Mouse (Mus musculus) 3T3-L1 (cell line): ENCODE results near the gene Abi3bp.

ENCODE experiments used
- DNase-seq: peaks from one replicate; pipeline ENCODE4 v3.0.0-alpha.2; 2015; ENCODE audit warnings: low read depth, low spot score

The Abi3bp gene

GRCm38 (mm10) chr16:56477677-56478574 lies at the start of gene Abi3bp:
Abi3bp (plus strand) TSS chr16:56477878.
- DNase-seq = peak; percentile 74

GRCm38 (mm10) chr16:56435293-56436185 lies 42.1 kb upstream of the Abi3bp start:
- no peak for DNase-seq

- DNase-seq = no peak
Observed at GRCm38 (mm10) chr16:56440243-56440642, 37.4 kb upstream of the Abi3bp start.

GRCm38 (mm10) chr16:56441113-56441512 lies 36.6 kb upstream of the Abi3bp start:
- no peak for DNase-seq

GRCm38 (mm10) chr16:56441658-56442344 lies 35.9 kb upstream of the Abi3bp start:
- DNase-seq = no peak

GRCm38 (mm10) chr16:56451482-56451881 lies 26.2 kb upstream of the Abi3bp start:
- no peak for DNase-seq

GRCm38 (mm10) chr16:56451923-56452322 lies 25.8 kb upstream of the Abi3bp start:
- DNase-seq = no peak

- DNase-seq = no peak
Observed at GRCm38 (mm10) chr16:56458052-56458754, 19.5 kb upstream of the Abi3bp start.

GRCm38 (mm10) chr16:56473160-56473559 lies 4.5 kb upstream of the Abi3bp start:
- peak; percentile 51 for DNase-seq

GRCm38 (mm10) chr16:56475676-56476075 lies 2.0 kb upstream of the Abi3bp start:
- DNase-seq = no peak

GRCm38 (mm10) chr16:56478575-56479191 lies 1.0 kb downstream of the Abi3bp start:
- DNase-seq = peak; percentile 47

GRCm38 (mm10) chr16:56483466-56483865 lies 5.8 kb downstream of the Abi3bp start:
- DNase-seq = no peak

GRCm38 (mm10) chr16:56486461-56486860 lies 8.8 kb downstream of the Abi3bp start:
- no peak for DNase-seq

- DNase-seq = peak; percentile 54
Observed at GRCm38 (mm10) chr16:56490861-56491260, 13.2 kb downstream of the Abi3bp start.

- no peak for DNase-seq
Observed at GRCm38 (mm10) chr16:56495266-56495665, 17.6 kb downstream of the Abi3bp start.

GRCm38 (mm10) chr16:56496743-56497142 lies 19.1 kb downstream of the Abi3bp start:
- no peak for DNase-seq

- no peak for DNase-seq
Observed at GRCm38 (mm10) chr16:56498680-56499079, 21.0 kb downstream of the Abi3bp start.

GRCm38 (mm10) chr16:56500441-56500840 lies 22.8 kb downstream of the Abi3bp start:
- no peak for DNase-seq

- peak; percentile 15 for DNase-seq
Observed at GRCm38 (mm10) chr16:56501101-56501500, 23.4 kb downstream of the Abi3bp start.

GRCm38 (mm10) chr16:56501513-56501912 lies 23.8 kb downstream of the Abi3bp start:
- peak; percentile 72 for DNase-seq

GRCm38 (mm10) chr16:56502134-56502533 lies 24.5 kb downstream of the Abi3bp start:
- DNase-seq = no peak
